Mouse (Mus musculus): ENCODE results near the gene Cmya5. TPM values are rescaled to one million over a fixed set of nuclear protein-coding genes. Genes with fewer than 3 reads are reported as not detected.

Cmya5 gene
- total RNA-seq, 2 experiments from 2014 or later, result not detected

DNA sequence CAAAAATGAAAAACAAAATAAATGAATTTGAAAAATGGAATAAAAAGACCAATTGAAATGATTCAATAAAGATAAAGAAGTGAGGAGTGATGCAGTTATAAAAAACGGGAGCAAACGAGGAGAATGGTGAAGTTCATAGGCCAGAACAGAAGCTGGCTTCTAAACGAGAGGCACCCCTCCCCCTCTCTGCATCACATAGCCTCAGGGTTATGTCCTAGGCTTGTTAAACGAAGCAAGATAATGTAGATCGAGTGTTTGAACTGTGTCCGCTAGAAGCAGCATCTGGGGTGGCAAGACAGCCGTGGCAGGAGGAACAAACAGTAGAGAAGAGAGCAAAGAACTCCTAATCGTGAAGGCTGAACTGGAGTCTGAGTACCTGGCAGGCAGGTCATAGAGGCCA lies 74.1 kb downstream of the Cmya5 start:
- ATAC-seq (replicated peaks; ENCODE audit: low FRiP score, poor library complexity, severe bottlenecking), result no peak

DNA sequence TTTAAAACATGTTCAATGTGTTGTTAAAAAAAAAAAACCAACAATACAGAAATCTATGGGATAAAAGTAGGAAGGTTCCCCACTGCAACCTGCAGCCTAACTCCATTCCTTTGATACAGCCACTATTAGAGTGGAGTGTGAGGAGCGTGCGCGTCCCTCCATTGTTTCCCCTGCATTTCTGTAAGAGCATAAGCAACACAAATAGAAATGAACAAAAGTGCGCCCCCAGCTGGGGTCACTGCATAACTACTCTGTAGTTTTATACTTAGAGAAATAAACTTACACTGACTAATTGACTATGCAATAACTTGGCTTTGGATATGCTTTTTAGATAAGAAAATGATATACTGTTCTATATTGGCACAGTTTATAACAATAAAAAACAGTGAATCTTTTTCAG lies 75.0 kb downstream of the Cmya5 start:
- no peak for ATAC-seq (replicated peaks; ENCODE audit: low FRiP score, poor library complexity, severe bottlenecking)

DNA sequence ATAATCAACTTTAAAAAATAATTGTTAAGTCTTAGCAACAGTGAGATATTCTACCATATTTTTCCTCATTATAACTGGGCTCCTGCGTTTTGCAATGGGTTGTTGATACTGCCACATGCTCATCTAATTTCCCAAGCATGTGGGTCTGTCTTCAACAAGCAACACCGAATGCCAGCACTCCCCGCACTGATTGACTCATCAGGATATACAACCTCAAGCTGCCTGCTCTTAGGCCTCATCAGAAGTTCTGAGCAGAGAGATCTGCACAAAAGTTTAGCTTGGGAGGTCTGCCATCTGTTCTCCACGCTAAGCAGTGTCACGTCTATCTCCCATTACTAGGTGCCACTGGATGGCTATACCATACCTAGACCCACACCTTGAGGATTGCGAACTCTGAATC lies 76.2 kb downstream of the Cmya5 start:
- no peak for ATAC-seq (replicated peaks; ENCODE audit: low FRiP score, poor library complexity, severe bottlenecking)

DNA sequence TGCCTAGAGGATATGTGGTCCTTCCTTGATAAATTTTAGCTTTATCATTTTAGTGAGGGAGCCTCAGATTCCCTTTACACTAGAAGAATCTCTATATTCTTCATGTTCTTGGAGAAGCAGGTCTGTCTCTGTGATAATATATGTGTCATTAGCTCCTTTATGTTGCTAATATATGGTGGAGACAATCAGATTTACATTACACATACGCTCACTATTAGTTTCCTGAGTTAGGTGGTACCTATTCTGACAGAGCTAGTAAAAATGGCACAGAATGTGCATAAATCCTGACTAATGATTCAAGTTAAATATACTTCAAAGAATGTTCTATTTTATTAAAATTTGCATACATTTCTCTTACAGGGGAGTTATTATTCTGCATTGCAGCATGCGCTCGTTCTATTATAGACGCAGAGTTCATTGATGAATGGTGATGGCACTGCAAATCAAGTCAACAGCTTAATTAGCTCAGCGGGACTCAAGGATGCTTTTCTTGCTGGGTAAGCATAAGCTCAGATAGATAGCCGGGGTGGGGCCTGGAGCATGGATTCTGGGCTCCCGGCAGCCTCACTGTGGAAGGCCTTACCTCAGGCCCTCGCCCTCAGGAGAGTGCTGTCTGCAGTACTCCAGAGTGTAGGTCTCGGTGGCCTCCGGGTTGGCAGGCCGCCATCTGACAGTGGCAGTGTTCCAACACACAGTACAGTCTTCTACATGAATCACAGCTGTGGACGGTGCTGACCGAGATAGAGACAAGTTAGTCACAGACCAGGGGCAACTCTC lies 81.5 kb downstream of the Cmya5 start:
- ATAC-seq (replicated peaks; ENCODE audit: low FRiP score, poor library complexity, severe bottlenecking), result no peak

DNA sequence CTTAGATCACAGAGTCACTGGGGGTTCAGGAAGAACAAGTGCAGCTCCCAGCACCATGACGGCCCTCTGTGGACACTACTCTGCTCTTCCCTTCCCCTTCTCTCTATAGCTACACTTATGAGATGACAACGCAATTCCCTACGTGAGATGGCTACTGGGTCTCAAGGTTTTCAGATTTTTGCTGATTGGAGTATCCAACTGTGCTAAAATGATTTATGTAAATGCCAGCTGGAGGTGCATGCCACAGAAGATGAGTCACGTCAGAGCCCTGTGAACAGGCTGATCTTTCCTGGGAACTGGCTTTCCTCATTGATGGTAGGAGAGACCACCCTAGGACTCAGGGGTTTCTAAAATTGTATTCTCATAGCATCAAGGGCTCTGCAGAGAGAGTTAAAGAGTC lies 83.2 kb downstream of the Cmya5 start:
- no peak for ATAC-seq (replicated peaks; ENCODE audit: low FRiP score, poor library complexity, severe bottlenecking)

DNA sequence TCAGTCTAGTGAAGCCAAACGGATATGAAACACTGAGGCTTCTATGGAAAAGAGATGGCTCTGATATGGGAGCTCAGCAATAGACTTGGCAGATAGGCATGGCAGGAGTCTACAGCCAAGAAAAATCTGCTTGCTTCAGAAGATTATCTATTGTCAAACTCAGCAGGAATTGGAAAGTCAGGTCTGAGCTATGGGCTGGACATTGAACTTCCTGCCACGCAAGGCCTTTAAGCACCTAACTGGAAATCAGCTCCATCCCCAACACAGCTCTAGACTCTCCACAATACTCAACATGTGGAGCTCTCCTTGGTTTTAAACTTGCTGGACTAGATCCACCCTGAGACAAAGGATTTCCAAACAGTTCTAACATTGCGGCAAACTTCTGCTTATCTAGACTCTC lies 84.1 kb downstream of the Cmya5 start:
- no peak for ATAC-seq (replicated peaks; ENCODE audit: low FRiP score, poor library complexity, severe bottlenecking)

DNA sequence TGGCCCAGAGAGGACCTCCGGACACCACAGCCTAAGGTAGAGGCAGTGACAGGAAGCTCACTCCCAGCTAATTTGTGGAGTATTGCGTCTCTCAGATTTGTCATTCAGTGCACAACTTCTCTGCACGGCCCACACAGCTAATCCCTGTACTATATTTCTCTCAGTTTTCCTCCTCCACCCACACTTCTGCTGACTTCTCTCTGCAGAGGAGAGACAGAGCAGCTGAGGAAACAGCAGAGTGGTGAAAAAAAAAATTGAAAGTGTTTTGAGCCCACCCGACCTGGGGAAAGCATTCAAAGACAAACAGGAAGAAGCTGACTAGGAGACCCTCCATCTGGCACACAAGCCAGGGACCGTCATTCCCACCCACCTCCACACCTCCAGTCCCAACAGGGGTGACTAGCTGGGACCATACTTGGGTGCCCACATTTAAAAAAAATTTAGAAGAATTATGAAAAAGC lies 85.9 kb downstream of the Cmya5 start:
- ATAC-seq (replicated peaks; ENCODE audit: low FRiP score, poor library complexity, severe bottlenecking), result no peak

DNA sequence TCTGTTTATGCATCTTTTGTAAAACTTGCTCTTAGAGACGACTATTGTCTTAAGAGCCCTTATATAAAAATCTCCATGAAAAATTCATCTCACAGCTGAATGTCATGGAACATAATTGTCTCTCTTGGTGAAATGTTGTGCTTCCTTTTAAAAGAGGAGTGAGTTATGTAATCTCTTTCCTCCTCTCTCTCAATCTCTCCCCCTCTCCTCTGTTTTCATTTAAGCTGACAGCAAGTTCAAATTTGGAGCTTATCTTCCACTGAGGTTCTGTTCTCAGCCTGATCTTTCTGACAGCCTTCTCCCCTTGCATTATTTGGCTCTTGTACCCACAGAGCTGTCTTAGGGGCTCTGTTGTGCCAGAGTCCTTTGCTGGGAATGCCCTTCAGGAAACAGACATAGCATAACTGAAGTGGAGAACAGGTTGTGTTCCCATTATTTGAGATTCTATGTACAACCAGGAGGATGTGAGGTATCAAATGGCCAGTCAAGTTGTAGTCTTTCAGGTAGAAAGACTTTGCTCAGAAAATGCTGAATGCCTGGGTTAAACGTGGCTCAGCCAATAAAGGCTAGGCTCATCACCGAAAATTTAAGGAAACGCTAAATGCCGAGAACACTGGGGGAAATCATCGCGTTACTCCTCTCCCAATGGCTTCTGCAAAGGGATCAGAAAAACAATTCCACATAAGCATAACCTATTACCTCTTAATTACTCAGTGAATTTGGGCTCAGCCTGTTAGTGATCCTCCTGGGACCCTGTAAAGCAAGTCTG lies 86.8 kb downstream of the Cmya5 start:
- no peak for ATAC-seq (replicated peaks; ENCODE audit: low FRiP score, poor library complexity, severe bottlenecking)

DNA sequence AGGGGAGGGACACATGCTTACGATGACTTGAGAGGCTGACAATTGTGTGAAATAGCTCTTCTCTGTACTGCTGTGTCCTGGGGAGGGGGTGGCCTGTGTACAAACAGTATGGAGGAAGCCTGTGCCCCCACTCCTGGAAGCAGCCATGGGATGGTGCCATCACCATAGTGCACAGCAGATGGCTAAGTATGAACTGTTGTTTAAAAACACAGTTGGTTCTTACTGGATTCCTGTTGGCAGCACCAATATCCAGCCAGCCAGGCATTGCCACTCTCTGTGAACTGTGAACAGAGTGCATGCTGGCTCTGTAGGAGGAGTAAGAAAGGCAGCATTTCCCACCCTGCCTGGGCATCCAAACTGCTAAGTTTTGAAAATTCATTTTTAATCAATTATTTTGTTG lies 88.4 kb downstream of the Cmya5 start:
- no peak for ATAC-seq (replicated peaks; ENCODE audit: low FRiP score, poor library complexity, severe bottlenecking)

DNA sequence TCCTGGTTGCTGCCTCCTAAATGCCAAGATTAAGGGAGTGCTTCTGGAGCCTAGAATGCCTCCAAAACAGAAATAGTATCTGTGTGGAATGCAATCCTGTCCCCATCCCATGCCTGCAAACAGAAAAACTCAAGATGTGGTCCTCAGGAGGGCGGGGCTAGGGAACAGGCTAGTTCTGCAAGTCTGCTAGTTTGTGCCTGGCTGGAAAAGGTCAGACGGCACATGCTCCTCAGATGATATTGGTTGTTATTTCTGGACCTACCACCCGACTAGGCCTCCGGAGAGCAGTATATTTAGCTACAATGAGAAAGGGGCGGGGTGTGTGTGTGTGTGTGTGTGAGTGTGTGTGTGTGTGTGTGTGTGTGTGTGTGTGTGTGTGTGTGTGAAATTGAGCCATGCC lies 93.0 kb downstream of the Cmya5 start:
- no peak for ATAC-seq (replicated peaks; ENCODE audit: low FRiP score, poor library complexity, severe bottlenecking)

DNA sequence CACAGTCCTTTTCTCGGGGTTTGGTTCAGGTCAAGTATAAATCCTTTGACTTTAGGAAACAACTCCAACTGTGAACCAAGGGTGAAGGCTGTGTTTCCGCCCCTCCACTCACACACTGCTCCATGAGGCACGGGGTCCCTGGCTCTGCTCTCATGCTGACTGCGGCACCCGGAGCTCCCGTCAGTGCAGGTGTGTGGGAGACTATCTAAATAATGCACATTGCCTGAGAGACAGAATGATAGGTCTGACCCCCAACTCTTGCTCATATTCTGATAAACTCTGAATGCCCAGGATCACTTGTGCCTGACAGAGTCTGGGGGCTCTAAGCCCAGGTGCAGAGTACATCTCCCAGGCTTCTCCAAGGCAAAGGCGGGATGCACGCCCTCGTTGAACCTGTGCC lies 103.5 kb downstream of the Cmya5 start:
- no peak for ATAC-seq (replicated peaks; ENCODE audit: low FRiP score, poor library complexity, severe bottlenecking)

DNA sequence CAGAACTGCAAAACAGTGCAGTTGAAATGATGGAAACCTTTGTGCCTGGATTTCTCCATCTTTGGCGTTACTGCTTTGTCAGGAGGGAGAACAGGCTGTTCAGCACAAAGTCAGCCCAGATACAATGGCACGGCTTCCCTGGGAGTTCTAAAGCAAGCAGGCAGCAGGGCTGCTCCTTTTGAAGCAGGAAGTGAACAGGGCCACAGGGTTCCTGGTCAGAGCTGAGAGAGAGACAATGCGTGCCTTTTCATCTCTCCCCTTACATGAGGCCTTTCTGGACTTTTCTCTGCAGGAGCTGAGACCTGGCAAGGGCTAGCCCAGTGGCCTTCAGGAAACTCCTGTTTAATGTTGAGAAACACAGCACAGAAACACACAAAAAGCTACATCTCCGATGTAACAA lies 108.3 kb downstream of the Cmya5 start:
- no peak for ATAC-seq (replicated peaks; ENCODE audit: low FRiP score, poor library complexity, severe bottlenecking)

DNA sequence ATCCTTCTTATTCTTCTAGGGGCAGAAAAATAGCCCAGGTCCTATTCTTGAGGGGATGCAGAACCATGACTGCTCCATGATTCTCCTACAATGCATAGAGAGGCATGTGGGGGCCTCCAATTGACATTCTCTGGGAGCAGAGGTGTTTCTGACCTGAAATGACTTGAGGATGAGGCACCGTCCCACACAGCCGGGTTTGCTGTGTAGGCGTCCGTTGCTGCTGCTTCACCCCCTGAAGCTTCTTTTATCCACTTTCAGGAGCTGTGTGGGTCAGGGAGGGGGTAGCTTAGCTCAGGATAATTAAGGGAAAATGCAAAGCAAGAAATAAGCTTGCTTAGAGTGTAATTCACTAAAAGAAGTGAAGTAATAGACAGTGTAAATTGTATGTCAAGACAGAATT lies 115.2 kb downstream of the Cmya5 start:
- no peak for ATAC-seq (replicated peaks; ENCODE audit: low FRiP score, poor library complexity, severe bottlenecking)

DNA sequence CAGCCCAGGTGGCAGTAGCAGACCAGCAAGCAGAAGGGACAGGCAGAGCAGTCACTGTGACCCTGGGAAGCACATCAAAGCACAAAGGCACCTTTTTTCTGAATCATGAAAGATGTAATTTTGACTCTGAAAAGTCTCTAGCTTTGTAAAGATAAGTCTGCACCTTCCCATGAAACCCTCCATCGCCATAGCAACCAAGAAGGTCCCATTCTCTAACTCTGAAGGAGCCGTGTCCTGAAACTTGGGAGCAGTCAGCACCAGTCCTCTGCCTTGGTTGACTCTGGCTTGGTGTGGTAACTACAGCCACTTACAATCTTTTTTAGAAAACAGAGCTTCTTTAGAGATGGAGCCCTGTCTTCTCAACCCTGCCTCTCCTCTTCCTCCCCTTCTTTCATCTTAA lies 119.7 kb downstream of the Cmya5 start:
- ATAC-seq (replicated peaks; ENCODE audit: low FRiP score, poor library complexity, severe bottlenecking), result no peak

DNA sequence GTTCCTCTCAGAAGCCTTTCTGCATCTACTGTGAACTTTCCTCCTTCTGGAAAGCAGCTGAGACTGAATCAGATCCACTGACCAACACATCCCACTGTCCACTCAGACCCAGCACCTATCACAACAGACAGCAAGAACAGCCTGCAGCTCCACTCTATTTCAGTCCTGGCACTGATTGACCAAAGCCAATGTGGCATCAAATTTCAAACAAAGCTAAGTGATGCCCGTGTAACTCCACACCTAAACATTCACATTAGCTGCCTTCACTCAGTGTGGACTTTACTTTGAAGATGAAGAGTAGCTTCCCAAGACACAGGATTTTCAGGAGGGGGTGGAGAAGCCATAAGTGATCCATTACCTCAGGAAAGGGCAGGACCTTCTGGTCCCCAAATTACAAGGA lies 122.4 kb downstream of the Cmya5 start:
- no peak for ATAC-seq (replicated peaks; ENCODE audit: low FRiP score, poor library complexity, severe bottlenecking)

DNA sequence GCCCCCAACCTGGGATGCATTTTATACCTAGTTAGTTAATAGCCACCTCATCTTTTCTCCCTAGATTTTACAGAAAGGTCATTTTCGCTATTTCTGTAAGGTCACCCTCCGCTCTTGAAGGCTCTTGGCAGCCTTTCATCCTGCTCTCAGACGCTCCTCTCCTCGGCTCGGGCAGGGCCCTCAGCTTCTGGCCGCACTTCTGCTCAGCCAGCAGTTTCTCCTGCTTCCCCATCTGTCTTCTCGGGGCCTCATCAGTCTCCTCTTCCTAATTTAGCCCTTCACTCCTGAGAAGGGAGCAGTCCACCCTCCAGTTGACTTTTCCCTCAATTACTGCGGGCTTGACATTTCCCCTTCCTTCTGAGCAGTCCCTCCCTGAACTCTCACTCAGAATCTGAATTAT lies 131.6 kb downstream of the Cmya5 start:
- no peak for ATAC-seq (replicated peaks; ENCODE audit: low FRiP score, poor library complexity, severe bottlenecking)

DNA sequence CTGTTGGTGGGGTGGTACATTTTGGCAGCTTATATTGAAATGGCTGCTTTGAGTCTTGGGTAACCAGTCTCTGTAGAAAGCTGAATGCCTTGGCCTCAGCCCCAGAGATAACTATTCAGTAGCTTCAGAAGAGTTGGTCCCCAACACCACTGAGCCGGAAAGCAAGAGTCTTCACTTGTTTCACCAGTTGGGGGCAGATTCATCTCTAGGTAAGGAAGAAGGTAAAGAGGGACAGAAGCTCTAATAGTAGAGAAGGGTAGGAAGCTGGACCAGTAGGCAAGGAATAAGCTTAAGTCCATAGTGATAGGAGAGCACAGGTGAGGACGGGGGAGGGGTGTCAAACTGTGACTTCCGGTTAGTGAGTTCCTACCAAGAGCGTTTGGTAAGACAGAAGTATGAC lies 133.2 kb downstream of the Cmya5 start:
- ATAC-seq (replicated peaks; ENCODE audit: low FRiP score, poor library complexity, severe bottlenecking), result no peak

DNA sequence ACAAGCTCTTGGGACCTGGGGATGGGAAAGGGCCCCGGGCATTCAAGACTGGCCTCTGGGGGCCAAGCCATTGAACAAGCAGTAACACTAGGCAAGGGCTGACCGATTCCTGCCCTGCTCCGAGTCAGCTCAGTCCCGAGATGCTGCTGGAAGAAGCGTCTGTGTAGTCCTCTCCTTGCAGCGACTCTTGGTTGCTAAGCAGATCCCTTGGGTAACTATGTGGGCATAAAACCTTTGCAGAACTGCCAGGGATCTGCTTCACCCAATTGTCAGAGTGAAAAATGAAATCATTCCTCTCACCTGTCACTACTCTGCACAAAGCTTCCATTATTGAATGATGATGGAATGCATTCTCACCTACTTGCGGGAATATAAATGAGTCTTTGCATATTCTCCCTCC lies 134.0 kb downstream of the Cmya5 start:
- ATAC-seq (replicated peaks; ENCODE audit: low FRiP score, poor library complexity, severe bottlenecking), result no peak

DNA sequence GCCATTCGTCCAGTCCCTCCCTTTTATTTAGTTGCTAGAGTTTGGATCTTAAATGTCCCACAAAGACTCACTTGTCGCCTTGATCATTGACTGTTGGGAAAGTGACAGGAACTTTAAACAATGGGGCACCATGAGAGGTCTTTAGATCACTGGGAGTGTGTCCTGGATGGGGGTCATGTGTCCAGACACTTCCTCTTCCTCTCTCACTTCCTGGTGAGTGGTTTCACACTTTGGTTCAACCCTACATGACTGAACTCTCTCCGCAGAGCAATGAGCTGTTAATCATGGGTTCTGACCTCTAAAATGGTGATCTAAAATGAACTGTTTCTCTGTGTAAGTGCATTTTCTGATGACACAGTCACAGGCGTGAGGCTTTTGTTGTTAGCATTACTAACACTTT lies 137.4 kb downstream of the Cmya5 start:
- ATAC-seq (replicated peaks; ENCODE audit: low FRiP score, poor library complexity, severe bottlenecking), result no peak

DNA sequence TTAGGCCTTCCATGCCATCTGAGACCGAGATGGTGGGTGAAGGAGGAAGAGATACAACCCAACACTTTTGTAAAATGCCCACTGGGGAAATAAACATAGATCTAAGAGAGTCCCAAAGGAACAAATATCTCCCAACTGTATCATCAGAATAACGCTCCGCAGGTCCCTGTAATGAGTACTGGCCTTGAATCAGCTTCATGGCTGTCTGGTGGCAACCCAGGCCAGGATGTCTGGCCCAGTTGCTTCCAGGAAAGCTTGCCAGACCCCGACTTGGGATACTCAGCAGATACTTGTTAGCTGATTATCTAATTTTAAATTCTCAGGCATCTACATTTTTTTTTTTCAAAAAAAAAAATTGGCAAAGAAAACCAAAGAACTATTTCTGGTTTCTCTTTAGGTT lies 138.2 kb downstream of the Cmya5 start:
- ATAC-seq (replicated peaks; ENCODE audit: low FRiP score, poor library complexity, severe bottlenecking), result no peak

DNA sequence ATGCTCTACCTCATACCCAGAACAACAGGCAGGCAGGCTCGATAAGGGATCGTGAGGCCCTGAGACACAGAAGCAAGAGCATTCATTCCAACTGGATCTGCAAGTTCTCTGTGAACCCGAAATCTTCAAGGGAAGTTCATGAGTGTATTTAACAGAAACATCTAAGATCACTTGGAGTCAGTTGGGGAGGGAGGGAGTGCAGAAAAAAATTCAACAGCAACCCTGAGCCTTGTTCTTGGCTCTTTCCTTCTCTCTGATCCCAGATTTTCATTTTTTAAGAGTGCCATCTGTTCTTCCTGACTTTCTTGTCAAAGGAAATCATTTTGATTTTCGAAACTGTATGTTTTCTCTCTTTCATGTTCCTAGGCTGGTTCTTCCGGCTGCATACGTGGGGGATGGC lies 140.5 kb downstream of the Cmya5 start:
- no peak for ATAC-seq (replicated peaks; ENCODE audit: low FRiP score, poor library complexity, severe bottlenecking)

DNA sequence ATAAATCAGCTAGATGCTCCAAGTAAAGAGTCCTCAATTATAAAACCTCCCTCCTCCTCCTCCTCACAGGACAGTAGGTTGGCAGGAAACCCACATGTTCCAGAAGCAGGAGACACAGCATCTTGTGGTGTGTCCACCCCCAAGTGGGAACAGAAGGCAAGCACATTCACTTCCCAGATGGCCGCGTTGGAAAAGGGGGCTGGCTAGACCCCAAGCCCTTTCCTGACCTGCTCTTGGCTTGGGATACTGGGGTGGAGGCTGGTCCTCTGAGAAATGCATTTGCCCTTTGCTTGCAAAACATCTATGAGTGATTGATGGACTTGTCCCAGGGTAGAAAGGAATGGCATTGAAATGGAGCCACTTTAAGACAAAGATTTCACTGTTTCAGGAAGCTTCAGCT lies 142.1 kb downstream of the Cmya5 start:
- ATAC-seq (replicated peaks; ENCODE audit: low FRiP score, poor library complexity, severe bottlenecking), result no peak
